Mouse (Mus musculus): ENCODE data around the gene Adgrl3. TPM values are rescaled to one million over a fixed set of nuclear protein-coding genes. Genes with fewer than 3 reads are reported as not detected.

Adgrl3 gene
- polyA plus RNA-seq, 2 experiments from 2014 or later = 1.4 TPM; not detected in 1

GRCm38 (mm10) chr5:81077031-81077430 lies 57.1 kb downstream of the Adgrl3 start:
- ATAC-seq = no peak

- ATAC-seq = no peak
Observed at GRCm38 (mm10) chr5:81077990-81078389, 58.1 kb downstream of the Adgrl3 start.

DNA sequence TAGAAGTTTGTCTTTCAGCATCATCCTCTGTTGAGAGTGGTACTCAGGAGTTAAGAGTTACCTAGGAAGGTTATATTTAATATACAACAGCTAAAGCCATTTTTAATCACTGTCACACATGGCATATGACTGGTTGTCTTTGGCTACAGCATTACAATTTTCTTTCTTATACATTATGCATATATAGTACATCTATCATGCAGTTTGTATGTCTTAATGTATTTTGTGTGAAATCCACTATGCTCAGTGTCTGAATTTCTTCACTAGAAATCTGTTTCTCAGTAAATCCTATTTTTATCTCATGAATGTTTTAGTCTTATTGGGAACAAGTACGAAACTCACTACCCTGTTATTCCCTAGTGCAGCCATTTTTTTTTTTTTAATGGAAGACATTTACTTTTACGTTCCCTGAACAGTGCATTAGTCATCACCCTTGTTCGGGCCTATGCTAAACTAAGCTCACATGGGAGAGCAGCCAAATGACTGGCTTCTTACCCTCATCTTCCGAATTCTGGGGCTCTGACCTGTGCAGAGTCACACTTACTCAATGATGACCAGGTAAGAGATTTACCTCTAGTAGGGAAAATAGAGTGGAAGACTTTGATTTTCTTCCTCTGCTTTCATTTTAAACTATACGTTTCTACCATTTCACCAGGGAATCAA lies 63.9 kb downstream of the Adgrl3 start:
- ATAC-seq = no peak

- no peak for ATAC-seq
Observed at GRCm38 (mm10) chr5:81085152-81085551, 65.2 kb downstream of the Adgrl3 start.

GRCm38 (mm10) chr5:81088667-81089066 lies 68.7 kb downstream of the Adgrl3 start:
- no peak for ATAC-seq

GRCm38 (mm10) chr5:81094618-81095017 lies 74.7 kb downstream of the Adgrl3 start:
- no peak for ATAC-seq

GRCm38 (mm10) chr5:81097131-81097530 lies 77.2 kb downstream of the Adgrl3 start:
- ATAC-seq = no peak

- ATAC-seq = no peak
Observed at GRCm38 (mm10) chr5:81107431-81107830, 87.5 kb downstream of the Adgrl3 start.

- ATAC-seq = no peak
Observed at GRCm38 (mm10) chr5:81124483-81124882, 104.5 kb downstream of the Adgrl3 start.

GRCm38 (mm10) chr5:81127639-81128038 lies 107.7 kb downstream of the Adgrl3 start:
- no peak for ATAC-seq

DNA sequence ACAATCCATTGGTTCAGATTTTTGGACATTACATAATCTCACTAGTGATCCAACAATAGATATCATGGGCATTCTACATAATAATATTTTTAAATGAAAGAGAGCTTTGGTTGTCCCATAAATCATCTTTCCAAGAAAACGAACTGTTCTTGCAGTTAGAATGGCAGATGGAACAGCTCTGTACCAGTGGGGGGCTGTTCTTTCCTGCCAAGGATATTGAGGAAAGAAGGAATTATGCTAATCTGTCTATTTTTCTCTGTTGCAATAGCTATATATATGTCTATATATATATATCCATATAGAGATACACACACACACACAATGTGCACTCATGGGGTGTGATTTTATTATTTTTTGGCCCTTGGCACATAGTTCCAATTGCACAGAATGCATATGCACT lies 116.5 kb downstream of the Adgrl3 start:
- ATAC-seq = no peak

GRCm38 (mm10) chr5:81155791-81156190 lies 135.9 kb downstream of the Adgrl3 start:
- no peak for ATAC-seq

- no peak for ATAC-seq
Observed at GRCm38 (mm10) chr5:81156281-81156680, 136.3 kb downstream of the Adgrl3 start.

DNA sequence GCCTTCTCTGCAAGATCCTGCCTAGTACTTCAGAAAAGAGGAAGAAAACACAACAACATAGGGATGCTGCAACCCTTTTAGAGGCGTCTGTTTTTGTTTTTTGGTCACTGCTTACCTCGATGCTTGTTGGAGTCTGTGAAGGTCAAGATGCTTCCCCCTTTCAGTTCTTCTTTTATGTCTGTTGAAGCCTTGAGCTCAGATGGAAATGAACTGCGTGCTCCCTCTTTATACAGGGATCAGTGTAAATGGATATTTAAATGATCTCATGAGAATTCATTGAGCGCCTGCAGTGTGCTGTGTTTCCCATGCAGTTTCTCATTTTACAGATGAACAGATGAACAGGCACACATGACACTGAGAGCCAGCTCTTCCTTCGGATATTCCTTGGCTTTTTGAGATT lies 136.9 kb downstream of the Adgrl3 start:
- no peak for ATAC-seq

DNA sequence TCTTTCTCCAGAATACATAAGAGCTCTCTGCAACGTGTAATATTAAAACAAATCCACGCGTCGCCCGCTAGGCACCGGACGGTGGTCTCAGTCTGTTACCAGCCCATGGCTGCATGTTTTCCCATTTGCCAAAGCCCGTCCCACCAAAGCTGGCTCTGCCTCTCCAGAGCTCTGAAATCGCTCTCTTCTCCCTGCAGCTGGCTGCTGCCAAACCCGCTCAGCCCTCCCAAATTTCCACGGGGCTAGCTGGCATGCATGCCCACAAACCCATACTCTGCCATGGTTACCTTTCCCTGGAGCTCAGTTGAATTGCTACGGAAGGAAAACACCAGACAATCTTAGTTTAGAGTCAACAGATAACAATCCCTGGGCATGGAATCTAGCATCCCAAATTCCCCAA lies 139.1 kb downstream of the Adgrl3 start:
- no peak for ATAC-seq

DNA sequence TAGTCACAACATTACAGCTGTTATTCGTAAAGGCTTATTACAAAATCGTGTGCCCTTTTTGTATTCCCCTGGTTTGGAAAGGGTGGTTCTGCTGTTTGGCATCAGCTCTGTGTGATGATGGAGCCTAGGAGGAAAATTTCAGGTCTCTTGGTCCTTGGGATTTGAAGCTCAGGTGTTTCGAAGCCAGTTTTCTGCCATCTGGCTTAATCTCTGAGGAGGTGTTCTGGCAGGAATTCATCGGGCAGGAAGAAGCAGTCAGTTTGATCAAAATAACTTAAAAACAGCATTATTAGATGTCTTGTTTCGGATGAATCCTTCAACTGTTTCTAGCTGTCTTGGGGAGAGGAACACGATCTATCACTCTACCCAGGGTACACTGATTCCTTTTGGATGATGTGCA lies 140.5 kb downstream of the Adgrl3 start:
- ATAC-seq = no peak

GRCm38 (mm10) chr5:81188871-81189485 lies 169.0 kb downstream of the Adgrl3 start:
- no peak for ATAC-seq

DNA sequence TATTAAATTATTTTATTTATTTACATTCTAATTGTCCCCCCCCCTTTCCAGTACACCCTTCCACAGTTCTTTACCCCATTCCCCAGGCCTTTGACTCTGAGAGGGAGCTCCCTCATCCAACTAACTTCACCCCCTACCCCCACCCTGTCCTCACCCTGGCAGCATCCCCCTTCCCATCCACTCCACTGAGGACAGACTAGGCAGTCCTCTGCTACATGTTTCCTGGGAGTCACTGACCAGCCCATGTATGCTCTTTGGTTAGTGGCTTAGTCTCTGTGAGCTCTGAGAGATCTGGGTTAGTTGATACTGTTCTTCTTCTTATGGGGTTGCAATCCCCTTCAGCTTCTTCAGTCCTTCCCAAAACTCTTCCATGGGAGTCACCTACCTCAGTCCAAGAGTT lies 180.4 kb downstream of the Adgrl3 start:
- no peak for ATAC-seq

- no peak for ATAC-seq
Observed at GRCm38 (mm10) chr5:81201885-81202284, 181.9 kb downstream of the Adgrl3 start.

DNA sequence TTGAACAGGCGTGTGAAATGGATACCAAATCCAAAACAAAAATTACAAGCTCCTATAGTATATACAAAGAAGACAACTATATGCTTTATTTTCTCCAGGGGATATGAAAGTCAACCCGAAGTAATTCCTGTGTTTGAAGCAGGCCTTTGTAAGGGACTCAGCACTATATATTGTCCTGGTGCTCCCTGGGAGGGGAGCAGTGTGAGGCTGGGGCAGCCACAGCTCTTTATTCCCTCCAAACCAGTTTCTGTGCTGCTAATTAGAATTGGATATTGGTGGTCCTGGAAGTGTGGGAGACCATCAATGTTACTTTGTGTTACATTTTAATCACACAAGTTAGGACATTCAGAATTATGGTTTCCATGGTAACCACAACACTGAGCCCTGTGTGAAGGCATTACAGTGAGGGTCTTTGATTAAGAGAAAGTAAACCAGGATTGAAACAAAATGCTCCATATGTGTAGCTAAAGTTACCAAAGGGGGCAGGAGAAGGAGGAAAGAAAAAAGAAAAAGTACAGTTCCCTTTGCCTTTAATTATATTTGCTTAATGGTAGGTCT lies 198.6 kb downstream of the Adgrl3 start:
- ATAC-seq = no peak

GRCm38 (mm10) chr5:81224465-81224864 lies 204.5 kb downstream of the Adgrl3 start:
- no peak for ATAC-seq

DNA sequence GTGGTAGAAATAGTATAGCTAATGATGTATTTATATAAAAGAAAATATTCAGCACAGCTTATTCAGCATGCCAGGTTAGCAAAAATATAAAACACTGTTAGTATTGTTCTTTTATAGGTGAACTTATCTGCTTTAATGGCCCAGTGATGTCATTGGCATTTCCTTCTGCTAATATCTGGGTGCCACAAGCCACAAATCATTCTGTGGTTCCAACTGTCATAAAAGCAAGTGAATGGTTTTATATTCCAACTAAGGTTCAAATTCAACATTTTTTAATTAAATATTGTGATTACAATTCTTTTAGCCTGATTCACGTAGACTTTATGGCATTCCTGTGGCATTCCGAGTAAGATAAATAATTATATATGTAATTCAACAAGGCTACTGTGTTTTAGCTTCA lies 205.5 kb downstream of the Adgrl3 start:
- no peak for ATAC-seq

- no peak for ATAC-seq
Observed at GRCm38 (mm10) chr5:81227256-81227655, 207.3 kb downstream of the Adgrl3 start.

DNA sequence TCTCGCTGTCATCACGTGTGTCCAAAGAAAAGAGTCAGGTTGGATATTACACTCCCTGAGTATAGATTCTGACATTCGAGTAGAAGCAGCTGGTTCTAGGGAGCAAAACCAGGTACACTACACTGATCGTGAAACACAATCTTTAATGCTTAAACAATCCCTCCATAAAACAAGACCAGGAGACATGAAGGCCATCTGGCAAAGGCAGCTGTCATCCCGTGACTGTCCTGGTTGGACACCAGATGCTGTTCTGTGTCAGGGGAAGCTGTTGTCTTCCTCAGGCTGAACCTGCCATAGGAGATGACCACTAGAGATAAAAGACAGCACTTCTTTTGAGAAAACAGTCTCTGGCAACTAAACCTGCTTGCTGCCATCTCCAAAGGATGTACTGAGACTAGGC lies 228.8 kb downstream of the Adgrl3 start:
- no peak for ATAC-seq
